Mouse (Mus musculus) liver, embryonic 14.5 days (tissue): ENCODE data around the gene Pax3.

Source experiments
- CTCF ChIP-seq: IDR thresholded peaks from 2 replicates; pipeline ENCODE4 v1.5.1; 2016; ENCODE audit warnings: antibody characterized with exemption, low read depth, control low read depth
- EP300 ChIP-seq: IDR thresholded peaks from 2 replicates; pipeline ENCODE4 v1.6.1; 2016; ENCODE audit warnings: antibody characterized with exemption, low read depth

- no peak for TF ChIP-seq CTCF
- TF ChIP-seq EP300: no peak
These were observed at the start of gene Pax3 for GRCm38 (mm10) chr1:78196751-78197311.
